Mouse (Mus musculus): ENCODE data around the gene Gpc5.

Gene Gpc5

DNA sequence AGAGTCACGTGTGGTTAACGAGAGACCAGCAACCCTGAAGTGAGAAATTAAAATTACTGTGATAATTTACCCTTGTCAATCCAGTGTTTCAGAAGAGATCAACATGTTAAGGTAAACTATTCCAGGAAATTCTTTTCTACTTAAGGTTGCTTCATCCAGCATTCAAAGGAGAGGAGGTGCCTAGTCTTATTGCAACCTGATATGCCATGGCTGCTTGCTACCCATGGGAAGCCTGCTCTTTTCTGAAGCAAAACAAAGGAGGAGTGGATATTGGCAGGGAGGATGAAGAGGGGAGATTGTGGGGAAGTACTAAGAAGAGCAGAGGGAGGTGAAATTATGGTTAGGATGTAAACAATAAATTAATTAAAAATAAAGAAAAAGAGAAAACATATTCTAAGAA lies 15.5 kb downstream of the Gpc5 start:
- DNase-seq = no peak

DNA sequence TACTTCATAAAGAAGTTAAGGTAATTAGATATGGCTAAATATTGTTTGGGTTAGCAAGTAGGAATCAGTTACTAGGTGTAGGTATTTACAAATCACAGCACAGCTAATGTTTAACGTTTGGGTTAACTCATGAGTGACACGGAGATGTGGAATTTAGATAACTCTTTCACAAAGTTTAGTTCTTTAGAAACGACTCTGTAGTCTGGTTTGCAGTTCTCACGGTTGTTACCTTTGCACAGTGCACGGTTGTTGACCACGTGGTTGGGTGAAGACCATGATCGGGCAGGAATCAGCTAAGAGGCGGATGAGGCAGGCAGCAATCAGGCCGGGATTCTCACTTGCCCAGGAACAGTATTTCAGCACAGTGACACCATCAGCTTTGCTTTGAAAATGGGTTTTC lies 26.6 kb downstream of the Gpc5 start:
- no peak for DNase-seq

DNA sequence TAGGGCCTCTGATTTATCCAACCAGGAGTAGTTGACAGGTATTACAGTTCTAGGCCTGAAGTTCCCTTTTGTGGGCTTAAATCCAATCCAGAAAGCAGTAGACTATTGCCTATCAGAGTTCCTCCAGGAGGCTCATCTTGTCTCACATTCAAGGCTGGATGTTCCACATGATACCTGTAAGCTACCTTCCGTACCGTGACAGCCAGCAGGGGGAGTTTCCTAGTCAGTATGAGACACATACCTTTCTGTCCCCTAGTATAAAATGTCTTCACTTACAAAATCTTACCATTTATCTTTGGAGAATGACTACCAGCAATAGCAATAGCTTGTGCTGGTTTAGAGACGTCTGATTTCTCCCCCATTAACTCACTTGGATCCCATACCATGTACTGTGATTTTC lies 56.8 kb downstream of the Gpc5 start:
- DNase-seq = no peak

DNA sequence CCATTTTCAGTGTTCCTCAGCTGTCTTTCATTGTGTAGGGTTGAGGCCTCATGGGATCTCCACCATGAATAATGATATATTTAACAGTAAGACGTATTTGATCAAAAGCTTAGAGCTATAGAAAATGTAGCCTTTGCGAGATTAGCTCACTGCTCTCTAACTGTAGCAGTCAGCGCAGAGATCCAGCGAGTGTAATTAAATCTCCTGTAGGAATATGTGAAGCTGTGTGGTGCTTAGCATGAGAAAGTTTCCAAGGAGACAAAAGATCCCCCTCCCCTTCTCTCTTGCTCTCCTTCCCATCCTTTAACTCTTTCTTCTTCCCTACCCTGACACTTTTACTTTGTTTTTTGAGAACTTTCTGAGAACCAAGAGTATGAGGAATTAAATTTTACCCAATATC lies 64.6 kb downstream of the Gpc5 start:
- no peak for DNase-seq

DNA sequence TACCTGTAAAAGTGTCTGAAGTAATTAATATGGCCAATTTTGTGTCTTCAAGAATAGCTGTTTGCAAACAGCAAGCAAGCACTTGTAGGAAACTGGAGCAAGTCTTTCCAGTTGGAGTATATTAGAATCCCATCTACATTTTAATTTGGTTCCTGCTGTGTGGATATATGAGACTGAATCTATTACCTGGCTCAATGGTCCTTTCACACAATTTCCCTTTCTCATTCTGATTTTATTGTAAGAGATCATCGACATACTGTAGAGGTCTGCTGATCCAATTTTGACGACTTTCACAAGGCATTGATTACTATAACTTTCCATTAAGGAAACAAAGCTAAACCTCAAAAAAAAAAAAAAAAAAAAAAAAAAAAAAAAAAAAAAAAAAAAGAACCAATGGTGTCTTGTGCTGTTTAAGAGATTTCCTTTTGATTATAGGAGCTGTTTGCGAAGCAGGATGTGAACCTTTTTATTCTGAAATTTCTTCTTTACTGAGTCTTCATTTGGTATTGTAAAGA lies 85.4 kb downstream of the Gpc5 start:
- no peak for DNase-seq

DNA sequence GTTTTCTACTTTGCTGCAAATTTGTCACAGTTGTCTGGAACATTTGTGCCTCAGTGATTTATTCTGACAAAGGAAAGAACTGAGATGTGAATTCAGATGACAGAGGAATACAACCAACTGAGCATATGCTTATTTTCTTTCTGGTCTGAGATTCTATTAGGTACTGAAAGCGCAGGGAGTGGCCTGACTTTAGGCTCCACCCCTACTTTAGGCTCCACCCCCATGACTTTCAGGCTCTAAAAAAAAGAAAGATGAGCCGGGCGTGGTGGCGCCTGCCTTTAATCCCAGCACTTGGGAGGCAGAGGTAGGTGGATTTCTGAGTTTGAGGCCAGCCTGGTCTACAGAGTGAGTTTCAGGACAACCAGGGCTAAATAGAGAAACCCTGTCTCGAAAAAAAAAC lies 87.9 kb downstream of the Gpc5 start:
- no peak for DNase-seq

DNA sequence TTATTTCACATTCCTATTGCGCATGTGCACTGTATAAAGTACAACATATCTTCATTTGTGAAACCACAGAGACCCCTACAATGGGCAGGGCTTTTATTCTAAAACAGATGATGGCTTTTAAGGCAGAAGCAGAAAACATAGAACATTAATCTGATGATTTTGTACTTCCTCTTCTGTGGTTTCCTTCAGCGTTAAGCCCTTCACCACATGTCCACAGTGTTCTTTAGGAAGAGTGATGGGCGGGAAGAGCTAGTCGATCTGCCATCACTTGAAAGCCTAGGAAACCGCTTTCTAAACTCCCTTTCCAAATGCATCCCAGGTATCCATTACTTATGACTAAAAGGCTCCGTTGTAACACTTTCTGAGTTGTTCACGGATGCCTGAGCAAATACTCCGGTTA lies 96.2 kb downstream of the Gpc5 start:
- no peak for DNase-seq

DNA sequence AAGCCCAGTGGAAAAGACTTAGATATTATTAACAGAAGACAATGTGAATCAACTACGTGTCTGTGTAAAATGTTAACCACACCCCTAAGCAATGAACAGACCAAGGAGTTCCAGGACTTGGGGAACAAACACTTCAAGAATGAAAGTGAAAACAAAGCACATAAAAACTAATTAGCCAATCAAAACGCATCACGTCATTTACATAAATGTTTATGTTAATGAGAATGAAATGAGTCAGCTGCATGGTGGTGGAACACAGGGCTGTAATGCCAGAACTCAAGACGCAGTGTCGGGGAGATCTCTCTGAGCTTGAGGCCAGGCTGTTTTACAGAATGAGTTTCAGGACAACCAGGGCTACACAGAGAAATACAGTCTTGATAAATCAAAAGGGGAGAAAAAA lies 136.1 kb downstream of the Gpc5 start:
- no peak for DNase-seq

DNA sequence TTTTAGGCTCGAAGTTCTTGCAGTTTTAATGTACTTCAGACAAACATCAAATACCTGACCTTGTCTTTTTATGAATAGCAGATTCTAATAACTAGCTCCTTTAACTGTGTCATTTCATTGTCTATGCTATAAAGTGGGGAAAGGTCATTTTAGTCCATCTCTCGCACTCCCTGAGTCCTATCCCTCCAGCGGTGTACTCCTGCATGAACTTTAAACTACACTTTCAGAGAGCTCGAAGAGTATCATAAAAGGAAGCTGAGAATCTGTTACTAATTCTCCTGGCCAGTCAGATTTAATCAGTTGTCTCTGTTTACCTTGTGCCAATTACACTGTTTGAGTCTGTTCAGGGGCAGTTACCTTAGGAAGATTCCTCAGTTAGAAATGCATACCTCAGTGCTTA lies 144.4 kb downstream of the Gpc5 start:
- no peak for DNase-seq

DNA sequence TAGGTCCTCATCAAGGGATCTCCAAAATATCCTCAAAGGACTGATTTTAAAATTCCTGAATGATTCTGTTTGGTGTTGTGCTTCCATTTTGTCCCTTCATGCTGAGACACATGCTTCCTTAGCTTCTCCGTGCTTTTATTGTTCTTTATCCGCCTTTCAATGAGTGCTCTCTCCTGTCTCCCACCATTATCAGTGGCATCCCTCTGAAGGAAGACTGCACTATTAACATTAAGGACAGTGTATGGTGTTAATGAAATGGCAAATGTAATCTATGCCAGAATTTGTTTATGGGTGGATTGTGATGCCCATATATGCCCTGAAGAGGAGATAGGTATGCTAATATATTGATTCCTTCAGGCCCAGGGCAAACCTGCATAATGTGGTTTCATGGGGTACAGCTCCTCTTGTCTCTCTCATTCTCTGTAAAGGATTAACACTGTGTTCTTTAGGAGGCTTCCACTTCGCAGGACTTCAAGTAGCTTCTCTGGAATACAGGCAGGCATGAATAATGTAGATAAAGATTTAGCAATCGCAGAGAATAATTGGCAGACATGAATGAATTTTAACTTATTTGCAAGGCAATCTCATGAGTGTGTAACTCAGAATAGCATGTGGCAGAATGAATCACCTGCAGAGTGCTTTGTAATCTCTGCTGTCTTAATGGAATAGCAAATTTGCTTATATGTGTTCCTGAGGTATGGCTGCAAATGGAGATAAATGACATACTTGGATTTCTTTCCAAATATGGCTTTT lies 148.8 kb downstream of the Gpc5 start:
- DNase-seq = no peak

DNA sequence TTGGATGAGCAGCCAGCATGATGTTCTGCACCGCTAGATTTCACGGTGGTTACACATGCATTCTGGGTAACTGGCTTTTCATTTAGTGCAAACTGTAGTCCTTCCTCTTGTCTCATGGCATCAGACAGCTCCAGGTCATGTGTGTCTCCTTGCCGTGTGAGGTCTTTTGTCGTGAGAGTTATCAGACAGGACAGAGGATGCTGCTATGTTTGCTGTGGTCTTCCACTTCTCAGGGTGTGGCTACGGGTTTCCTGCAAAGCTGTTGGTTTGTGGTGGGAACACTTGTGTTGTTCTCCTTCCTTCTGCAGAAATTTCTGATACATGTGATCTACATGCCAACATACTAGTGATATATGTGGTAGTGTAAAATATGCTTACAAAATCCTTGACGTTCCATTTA lies 158.5 kb downstream of the Gpc5 start:
- no peak for DNase-seq

DNA sequence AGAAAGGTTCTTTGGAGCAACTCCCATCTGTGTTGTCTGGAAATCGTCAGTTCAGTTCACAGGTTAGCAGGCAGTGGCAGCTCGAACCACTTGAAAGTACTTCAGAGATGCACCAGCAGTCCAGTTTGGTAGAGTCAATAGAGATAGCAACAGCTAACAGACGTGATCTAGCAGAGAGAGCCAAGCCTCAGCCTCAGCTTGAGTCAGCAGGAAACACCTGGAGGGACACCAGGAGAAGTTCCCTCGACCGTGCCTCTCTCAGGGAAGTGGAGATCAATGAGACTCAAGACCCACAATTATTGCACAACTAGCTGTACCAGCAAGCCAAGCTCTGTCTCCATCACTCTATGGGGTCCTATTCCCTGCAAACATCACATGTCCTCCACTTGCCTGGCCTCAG lies 159.8 kb downstream of the Gpc5 start:
- DNase-seq = no peak

DNA sequence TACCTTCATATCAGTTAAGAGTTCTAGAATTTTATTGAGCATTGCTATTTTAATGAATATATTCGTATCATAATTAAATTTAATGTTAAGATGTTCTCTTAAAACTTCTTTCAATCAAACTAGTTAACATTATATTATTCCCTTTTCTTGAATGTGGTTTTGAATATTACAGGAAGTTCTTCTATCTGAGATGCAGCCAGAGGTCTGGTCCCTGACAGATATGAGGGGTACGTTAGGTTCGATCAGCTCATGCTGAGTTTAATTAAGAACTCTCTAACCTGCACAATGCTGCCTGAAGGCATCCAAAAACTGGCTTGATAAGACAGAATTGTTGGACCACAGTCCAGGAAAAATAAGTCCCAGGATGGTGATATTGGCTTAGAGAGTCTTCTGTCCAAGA lies 161.1 kb downstream of the Gpc5 start:
- no peak for DNase-seq

DNA sequence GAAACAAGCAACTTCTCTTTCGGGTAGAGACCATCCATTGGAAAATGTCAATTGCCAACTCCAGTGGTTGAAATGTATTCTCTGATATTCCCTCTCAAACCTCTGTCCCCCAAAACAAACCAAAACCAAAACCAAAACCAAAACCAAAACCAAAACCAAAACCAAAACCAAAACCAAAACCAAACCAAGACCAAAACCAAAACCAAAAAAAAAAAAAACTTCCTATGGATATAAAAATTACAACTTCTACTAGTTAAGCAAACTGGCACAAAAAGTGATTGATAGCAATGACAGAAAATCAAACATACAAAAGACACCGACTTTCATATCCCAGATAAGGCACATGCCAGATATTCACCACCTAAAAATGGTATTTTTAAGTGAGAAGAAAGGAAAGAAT lies 161.7 kb downstream of the Gpc5 start:
- DNase-seq = no peak

DNA sequence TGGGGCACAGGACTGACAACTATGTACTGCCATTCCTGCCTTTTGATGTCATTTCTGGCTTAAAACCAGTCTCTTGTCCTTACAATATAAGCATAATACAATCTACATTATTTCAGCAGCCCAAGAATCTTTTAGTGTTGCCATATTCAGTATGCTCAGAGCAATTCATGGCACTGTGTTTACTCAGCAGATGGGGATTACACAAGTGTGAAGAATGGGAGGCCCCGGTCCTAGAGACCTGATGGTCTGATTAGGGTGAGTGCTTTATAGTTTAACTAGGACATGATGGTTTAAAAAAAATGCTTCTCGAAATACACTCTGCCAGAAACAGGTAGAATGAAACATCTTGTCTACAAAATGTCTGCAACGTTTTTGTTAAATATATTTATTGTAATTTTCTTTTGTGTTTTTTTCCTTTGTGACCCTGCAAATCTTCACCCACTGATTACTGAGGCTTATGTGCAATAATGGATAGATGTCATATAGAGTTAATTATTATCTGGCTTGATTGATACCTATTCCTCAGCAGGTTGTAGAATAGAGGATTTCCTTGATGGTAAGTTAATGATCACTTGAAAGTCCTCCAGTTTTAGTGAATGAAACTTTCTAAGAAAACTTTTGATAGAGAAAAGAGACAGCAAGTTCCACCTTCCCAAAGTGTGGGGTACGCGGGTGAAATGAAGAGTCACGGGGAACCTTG lies 177.8 kb downstream of the Gpc5 start:
- DNase-seq = no peak

DNA sequence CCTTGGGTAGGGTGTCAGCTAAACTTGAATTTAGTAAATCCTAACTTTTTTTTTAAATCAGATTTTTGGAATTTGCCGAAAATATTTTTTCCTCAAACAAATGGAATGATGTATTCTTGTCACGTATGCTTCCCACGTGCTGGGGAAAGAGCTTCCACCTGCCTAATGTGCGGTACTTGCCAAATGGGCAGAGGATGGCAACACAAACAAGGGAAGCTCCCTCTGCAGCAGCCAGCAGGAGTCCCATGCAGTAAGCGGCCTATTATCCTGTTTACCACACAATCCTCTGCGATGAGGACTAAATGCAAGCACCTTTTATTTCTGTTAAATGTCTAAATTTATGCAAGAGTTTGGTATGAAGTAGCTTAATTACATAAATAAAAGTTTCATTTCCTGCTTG lies 178.4 kb downstream of the Gpc5 start:
- no peak for DNase-seq

DNA sequence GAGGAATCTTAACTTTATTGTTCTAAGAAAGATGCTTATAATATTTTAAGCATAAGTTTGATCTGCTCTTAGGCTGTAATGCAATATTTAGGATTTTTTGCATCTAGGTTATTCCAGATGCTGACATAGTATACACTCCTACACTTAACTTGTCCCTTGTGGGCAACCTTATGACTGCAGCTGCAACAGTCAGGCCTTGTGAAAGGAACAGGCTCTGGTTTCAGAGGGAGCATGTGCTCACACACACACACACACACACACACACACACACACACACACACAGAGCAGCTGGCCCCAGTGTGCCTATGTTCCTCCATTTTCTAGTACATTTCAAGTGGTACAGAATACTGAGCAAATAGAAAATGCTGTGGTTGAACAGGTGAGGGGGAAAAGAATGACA lies 190.8 kb downstream of the Gpc5 start:
- DNase-seq = no peak

DNA sequence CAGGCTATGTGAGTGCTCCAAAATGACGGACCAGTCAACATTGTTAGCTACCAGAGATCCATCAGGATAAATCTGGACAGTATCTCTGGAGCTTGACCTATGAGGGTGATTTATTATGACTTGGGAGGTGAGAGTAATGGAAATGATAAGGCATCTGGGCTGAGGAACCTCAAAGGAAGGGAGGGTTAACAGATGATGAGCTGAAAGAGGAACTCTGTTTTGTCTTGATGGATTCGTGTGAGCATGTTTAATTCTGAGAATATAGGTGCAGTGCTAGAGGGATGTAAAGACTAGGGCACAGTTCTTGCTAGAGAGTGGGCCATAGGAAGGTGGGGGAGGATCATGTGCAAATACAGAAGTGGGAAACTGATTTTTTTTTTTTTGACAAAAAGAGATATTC lies 232.2 kb downstream of the Gpc5 start:
- no peak for DNase-seq

DNA sequence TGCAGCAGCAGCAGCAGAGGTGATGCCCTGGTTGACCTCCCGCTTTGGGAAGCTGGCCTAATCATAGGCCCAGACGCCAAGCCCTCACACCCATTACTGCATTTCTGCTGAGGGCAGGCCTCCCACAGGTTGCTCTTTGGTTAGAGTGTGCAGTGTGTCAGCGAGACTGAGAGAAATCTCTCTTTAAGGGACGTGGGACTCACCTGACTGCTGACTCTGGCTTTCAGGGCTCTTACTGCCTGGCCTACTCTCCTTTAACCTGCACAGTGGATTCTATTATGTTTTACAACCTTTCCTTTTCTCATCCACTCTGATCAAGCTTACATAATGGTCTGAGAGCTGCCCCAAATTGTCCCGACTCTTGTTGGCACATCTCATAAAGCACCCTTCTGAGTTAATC lies 234.4 kb downstream of the Gpc5 start:
- DNase-seq = no peak

DNA sequence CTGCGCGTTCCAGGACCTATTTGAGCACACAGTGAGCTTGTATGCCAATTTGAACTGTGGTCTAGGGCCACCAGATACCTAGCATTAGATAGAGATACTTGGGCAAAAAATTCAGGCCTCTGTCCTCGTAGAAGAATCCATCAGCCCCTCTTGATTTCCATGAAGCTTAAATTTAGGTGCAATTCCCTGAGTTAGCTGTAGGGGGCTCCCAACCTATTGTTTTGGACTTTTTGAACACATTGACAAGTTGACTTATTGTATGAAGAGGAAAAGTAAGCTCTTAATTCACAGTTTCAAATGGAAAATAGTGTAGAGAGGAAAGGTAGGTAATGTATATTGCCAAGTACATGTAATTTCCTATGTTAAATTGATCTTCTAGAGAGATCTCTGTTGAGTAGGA lies 247.1 kb downstream of the Gpc5 start:
- DNase-seq = no peak

DNA sequence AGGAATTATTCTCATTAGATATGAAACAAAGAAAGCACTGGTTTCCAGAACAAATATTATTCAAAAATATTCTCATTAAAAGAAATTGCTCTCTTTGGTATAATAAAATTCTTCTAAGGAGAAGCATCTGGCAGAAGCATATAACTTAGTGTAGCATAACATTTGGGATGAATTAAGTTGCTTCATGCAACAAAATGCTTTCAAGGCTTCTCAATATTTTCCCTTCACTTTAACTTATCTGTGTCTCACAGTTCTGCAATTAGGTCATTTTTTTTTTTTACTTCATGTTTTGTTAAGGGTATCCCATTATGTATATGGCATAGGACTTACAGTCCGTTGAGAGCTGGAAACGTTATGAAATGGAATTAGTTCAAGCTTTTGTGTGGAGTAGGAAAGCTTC lies 250.6 kb downstream of the Gpc5 start:
- no peak for DNase-seq

DNA sequence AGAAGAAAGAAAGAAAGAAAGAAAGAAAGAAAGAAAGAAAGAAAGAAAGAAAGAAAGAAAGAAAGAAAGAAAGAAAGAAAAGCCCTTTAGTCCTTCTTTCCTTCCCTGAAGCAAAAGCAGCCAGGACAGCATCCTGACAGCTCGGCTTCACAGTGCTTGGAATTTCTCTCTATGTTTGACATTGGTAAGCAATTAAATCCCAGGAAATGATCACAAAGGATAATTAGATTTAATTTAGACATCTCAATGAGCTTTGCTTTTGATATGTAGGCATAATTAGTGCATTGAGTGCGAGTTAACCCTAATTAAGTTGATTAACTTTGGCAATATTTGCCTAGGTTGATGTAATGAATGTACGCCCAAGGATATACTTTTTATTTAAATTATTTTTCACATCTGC lies 257.4 kb downstream of the Gpc5 start:
- no peak for DNase-seq

DNA sequence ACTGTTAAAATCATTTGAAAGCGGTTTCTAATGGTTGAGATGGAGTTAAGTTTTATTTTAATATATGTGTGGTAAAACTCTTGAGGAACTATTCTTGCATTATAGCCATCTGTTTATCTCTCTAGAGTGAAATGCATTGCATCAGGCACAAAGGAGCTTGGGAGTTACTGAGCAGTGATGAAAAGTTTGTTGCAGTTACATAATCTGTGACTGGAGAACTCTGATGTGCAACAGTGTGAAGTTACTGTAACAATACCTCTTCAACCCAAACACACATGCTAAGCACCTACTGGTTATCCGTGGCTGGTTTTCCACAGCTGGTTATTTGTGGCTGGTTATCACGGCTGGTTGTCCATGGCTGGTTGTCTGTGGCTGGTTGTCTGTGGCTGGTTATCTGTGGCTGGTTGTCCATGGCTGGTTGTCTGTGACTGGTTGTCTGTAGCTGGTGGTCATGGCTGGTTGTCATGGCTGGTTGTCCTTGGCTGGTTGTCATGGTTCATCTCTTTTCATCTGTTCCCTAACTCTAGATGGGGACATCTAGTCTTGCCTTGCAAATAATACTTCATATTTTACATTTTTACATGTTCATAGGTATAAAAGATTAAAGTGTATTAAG lies 273.4 kb downstream of the Gpc5 start:
- DNase-seq = no peak

DNA sequence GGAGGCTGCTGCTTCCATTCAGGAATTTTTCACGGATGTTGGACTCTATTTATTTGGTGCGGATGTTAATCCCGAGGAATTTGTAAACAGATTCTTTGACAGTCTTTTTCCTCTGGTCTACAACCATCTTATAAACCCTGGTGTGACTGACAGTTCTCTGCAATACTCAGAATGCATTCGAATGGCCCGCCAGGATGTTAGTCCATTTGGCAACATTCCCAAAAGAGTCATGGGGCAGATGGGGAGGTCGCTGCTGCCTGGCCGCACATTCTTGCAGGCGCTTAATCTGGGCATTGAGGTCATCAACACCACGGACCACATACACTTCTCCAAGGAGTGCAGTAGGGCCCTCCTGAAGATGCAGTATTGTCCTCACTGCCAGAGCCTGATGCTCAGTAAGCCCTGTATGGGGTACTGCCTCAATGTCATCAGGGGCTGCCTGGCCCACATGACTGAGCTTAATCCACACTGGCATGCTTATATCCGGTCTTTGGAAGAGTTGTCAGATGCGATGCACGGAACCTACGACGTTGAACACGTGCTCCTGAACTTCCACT lies 277.7 kb downstream of the Gpc5 start:
- DNase-seq = no peak
